Mouse (Mus musculus): ENCODE measurements around the gene Tas2r119.
"Not testable (repeated sequence)": the region's sequence is repeated elsewhere in the genome, so short reads cannot be mapped to it uniquely, and the experiment has no call there.

The Tas2r119 gene

DNA sequence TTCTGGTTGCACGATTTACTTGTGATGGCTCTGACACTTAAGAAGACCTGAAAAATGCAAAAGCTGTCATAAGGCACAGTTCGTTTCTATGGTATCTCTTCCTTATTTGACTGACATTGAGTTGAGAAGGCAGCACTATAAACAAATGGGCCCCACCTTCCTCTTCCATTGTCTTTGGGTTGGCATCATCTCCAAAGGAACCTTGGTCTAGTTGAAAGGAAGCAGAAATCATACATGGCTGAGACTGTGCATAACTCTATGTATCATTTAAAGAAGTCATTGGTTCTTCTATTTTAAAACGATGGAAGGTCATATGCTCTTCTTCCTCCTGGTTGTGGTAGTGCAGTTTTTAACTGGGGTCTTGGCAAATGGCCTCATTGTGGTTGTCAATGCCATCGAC, at the start of gene Tas2r119:
Tas2r119 (plus strand) TSS at position 301 of the 400 bp plus-strand sequence.
- DNase-seq (ENCODE audit: low read depth, low spot score): no peak

- DNase-seq (ENCODE audit: low read depth, low spot score): no peak
Measured at GRCm38 (mm10) chr15:32132315-32132714, 44.8 kb upstream of the Tas2r119 start.

GRCm38 (mm10) chr15:32141657-32142056, 35.4 kb upstream of the Tas2r119 start:
- DNase-seq (ENCODE audit: low read depth, low spot score): no peak

GRCm38 (mm10) chr15:32144269-32144668, 32.8 kb upstream of the Tas2r119 start:
- no peak for DNase-seq (ENCODE audit: low read depth, low spot score)

DNA sequence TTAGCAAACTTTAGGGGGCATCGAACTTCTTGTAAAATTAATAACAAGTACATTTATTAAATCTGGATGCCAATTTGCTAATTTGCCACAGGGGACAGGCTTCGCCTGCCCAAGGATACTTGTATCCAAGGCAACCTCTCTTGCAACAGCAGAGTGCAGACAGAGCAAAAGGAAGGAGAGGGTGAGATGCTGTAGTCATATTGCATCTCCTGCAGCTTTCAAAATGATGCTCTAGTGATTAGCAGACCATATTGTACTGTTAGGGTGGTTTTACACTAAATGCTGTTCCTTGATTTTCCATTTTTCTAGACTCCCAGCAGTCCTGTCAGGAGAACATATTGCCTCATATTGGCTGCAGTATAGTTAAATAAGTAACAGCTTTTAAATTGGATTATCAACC, 23.7 kb upstream of the Tas2r119 start:
- DNase-seq (ENCODE audit: low read depth, low spot score): no peak

GRCm38 (mm10) chr15:32153857-32154449, 23.1 kb upstream of the Tas2r119 start:
- DNase-seq (ENCODE audit: low read depth, low spot score): no peak

DNA sequence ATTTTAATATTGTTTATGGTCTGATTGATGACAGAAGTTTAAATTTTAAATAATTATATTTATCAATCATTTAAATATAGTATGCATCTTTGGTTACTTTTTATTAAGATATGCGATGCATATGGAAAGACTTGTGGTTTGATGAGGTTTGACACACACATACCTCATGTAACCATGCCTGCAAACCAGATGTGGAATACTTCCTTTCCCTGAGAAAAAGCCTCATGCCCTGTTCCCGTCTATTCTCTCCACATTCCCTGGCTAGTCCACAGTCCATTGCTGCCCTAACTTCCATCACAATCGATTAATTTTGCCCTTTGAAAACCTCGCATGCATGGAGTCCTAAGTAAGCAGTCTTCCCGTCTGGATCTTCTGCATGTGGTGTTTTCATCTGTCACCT, 21.0 kb upstream of the Tas2r119 start:
- no peak for DNase-seq (ENCODE audit: low read depth, low spot score)

- DNase-seq (ENCODE audit: low read depth, low spot score): no peak
Measured at GRCm38 (mm10) chr15:32160281-32160680, 16.8 kb upstream of the Tas2r119 start.

GRCm38 (mm10) chr15:32171764-32172163, 5.3 kb upstream of the Tas2r119 start:
- no peak for DNase-seq (ENCODE audit: low read depth, low spot score)

DNA sequence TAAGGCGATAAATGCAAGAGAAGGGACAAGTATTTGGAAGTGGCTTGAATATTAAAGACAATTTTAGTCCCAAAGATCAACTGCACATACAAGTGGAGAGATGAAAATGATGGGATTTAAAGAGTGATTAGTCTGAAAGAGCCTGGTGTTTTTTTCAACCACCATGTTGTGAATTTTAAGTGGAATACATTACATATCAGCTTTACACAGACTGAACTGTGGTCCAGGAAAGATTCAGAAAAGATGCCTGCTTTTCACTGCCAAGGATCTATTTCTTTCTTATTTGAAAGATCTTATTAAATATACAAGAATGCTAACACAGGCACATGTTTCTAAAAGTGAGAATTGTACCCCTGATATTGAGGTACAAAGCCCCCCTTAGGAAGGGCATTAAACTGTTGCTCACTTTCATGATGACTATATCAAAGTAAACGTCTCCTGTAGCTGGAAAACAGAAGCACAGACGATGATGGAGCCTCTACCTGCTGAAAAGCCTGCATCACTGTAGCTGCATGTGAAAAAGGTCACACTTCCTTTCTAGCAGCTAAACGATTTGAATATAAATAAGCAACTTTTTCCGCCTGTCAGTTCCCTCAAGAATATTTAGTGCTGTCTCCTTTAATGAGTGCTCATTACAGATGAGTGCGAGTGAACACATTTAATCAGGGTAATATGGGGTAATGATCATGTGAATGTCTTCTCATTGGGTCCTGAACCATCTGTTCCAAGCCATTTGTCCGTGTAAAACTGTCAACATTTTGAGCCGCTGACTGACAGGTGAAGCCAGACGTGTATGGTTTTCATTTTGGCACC, 4.7 kb upstream of the Tas2r119 start:
- no peak for DNase-seq (ENCODE audit: low read depth, low spot score)

DNA sequence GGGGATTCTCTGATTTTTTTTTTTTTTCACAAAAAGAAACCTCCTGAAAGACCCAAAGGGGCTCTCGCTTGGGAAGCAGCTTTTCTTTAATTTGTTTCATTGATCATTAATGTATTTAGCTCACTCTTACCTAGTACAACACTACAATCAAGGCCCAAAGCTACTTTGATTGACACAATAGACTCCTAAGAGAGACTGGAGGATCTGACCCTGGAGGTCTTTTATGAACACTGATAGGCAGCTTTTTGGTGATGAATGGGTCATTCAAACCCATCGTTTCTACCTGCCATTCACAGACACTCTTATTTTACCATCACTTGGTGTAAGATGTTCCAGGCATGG, 4.1 kb upstream of the Tas2r119 start:
- DNase-seq (ENCODE audit: low read depth, low spot score): no peak

GRCm38 (mm10) chr15:32180010-32180725, 3.1 kb downstream of the Tas2r119 start:
- no peak for DNase-seq (ENCODE audit: low read depth, low spot score)

DNA sequence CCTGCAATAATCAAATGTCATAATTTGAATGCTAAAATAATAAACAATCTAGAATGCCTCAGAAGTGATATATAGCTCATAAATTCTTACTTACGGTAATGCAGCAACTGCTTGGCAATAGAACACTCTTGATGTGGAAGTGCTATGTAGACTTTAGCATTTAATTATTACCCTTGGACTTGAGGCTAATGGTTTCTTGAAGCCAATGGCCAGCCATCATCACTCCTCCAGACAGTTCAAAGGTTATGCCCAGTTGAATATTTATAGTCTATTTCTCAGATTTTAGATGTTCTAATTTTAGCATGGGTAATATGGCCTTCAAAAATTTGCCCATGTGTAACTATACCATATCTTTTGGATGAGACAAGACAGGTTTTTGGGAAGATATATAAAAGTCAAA, 4.9 kb downstream of the Tas2r119 start:
- no peak for DNase-seq (ENCODE audit: low read depth, low spot score)

DNA sequence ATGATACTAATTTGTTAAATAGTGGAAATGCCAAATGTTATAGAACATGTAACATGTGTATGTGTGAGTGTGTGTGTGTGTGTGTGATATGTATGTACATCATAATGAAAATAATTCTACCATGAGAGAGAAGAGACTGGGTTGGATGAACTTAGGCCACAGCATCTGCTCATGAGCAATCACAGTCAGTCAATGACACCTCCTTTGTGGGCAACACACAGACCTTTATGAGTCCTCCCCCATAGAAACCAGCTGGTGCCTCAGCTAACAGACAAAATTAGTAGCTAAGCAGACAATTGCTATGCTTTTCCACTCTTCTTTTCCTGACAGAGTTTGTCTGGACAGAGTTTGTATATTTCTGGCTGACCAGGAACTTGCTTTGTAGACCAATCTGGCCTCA, 7.9 kb downstream of the Tas2r119 start:
- DNase-seq (ENCODE audit: low read depth, low spot score): no peak

- no peak for DNase-seq (ENCODE audit: low read depth, low spot score)
Measured at GRCm38 (mm10) chr15:32189879-32190278, 12.8 kb downstream of the Tas2r119 start.

DNA sequence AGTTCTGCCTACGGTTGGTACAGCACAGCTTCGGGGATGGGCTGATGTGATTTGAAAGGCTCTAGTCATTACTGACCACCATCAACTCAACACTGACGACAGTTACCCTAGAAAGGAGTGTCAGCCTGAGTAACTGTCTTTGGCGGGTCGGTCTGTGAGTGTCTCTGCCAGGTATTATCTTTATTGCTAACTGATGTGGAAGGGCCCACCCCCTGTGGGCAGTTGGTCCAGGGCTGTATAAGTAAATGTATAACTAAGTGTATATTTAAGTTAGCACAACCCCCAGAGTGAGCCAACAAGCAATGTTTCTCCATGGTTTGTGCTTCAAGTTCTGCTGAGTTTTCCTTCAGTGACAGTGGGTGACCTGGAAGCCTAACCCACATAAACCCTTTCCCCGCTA, 13.3 kb downstream of the Tas2r119 start:
- DNase-seq (ENCODE audit: low read depth, low spot score): no peak

DNA sequence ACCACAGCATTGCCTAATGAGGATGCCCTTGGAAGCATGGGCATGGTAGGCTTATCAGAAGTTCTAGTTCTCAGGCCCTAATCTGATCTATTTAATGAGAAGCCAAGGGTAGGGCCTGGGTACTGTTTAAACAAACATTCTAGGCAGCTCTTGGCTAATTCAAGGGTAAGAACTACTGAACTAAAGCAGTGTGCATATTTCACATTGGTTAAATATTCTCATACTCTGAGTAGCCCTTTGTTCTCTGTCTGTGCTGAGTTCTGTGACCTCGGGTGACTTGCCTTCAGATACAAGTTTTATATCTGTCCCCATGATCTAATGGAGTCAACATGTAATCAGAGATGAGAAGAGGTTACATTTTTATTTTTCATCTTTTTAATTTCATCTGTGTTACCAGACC, 15.9 kb downstream of the Tas2r119 start:
- DNase-seq (ENCODE audit: low read depth, low spot score): no peak

GRCm38 (mm10) chr15:32198076-32198475, 21.0 kb downstream of the Tas2r119 start:
- DNase-seq (ENCODE audit: low read depth, low spot score): no peak

DNA sequence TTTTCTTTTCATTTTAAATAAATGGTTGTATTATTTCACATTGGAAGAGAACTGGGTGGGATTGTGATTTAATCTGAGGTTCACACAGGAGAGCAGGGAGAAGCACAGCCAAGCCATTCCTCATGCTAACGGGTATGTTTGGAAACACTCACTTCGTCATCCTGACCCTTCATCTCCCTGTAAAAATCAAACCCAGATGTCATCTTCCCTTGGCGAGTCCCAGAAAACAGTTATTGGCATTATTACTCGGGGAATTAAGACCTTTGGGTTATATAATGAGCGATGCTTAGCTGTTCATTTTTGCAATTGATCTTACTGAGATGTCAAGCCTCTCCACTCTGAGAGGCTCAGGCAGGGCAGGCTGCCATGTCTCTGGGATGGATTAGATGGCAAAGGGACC, 21.5 kb downstream of the Tas2r119 start:
- DNase-seq (ENCODE audit: low read depth, low spot score): no peak

DNA sequence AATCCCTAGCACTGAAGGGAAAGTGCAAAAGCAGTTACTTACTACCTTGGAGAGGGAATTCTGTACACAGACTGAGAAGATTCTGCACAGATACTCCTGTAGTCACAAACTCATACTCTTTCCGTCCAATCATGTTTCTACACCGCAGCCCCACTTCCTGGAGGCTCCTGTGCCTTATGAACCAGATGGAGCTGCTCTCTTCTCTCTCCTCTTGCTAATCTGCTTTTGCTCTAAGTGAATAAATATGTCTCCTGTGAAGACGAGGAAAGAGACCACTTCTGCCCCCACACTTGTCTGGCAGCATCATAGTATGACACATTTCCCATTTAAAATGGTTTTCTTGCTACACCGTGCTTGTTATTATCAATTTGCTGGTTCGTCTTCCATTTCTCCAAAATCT, 26.2 kb downstream of the Tas2r119 start:
- no peak for DNase-seq (ENCODE audit: low read depth, low spot score)

DNA sequence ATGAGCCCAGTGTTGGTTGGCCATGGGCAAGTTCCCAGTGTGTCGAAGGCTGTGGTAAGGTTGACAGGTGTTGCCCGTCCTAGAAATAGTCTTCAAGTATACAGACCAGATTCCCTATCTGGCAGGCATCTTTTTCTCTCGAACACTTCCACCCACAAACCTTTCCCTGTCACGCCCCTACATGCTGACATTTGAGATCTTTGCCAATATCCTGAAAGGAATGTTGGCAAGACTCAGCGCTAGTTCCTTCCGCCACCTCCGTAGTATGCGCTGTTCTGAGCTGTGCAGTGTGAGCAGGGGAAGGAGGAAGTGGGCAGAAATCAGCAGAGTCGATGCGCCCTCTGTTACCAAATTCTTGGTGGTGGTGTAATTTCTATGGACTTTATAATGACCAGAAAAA, 27.8 kb downstream of the Tas2r119 start:
- no peak for DNase-seq (ENCODE audit: low read depth, low spot score)

GRCm38 (mm10) chr15:32214687-32215086, 37.6 kb downstream of the Tas2r119 start:
- not testable (repeated sequence) for DNase-seq (ENCODE audit: low read depth, low spot score)

DNA sequence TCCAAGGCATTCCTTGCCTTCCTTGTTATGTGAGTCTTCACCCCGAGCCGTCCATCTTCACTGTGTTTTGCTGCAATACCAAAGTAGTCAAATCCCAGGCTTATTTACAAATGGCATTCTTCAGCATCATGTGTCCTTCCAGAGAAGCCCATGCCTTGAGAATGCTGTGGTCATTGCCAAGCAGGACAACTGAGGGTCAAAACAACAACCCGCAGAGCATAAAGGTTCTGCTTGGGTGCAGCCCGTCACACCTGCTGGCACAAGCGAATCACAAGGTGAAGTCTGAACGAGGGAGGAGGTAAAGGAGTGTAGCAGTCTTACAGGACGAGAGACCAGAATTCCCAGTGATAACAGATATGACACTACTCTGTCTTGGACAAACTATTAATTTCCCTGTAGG, 45.9 kb downstream of the Tas2r119 start:
- no peak for DNase-seq (ENCODE audit: low read depth, low spot score)

All from A20 (cell line).